Mouse (Mus musculus): ENCODE results near the gene Cdk11b. TPM values are rescaled to one million over a fixed set of nuclear protein-coding genes. Genes with fewer than 3 reads are reported as not detected.
A peak's percentile ranks its signal among the peaks of the same experiment; 100 is the strongest.

The Cdk11b gene
- 86.4 and 106 TPM in 2 replicates for total RNA-seq (2014; fragmentation: Nextera tagmentation)
- 41.4 and 53.3 TPM in 2 replicates for total RNA-seq (2017)
- polyA plus RNA-seq (2012): 114 and 144 TPM in 2 replicates

DNA sequence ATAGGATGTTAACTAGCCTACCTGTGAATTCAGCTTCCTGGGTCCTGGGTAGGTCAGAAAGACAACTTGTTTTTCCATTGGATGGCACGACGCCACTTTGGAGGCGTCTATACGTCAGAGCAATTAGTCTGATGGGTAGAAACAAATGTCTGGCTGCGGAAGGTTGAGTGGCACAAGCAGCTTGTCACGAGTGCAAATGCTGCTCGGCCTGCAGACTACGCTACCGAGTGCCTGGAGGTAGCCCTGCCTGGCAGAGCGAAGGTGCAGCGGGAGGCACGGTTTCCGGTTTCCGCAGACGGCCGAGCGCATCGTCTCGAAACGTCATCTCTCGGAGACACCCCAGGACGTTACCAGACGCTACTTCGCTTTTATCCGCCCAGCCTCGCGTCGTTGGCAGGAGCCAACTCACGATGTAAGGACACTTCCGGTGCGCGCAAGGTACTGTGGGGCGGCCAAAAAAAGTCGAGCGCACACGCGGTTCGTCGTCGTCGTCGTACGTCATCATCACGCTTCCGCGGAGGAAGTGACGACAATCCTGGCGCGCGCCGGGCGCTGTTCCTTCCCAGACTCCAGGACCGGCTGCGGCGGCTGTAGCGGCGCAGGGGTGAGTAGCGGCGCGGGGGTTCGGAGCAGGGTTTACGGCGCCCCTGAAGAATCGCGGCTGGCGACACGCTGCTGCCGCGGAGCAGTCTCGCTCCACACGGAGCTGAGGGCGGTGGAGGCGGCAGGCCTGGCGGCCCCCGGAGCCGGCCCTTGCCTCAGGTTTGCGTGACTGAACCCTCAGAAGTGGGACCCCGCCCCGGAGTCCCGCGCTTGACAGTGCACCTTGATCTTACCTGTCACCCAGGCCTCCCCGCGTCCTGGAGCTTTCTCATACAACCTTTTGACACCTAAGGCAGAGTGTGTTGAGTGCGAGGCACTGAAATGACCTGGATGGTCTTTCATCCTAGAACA, at the start of gene Cdk11b:
Gene Cdk11b, plus strand, starts transcription at position 517 of the 954 bp plus-strand sequence.
- ATAC-seq (ENCODE audit: extremely low read depth, insufficient number of reproducible peaks, low FRiP score, poor library complexity, severe bottlenecking) (peak; percentile 96), DNase-seq (ENCODE audit: low spot score) (peak; percentile 93)
- peaks cover 61% of the 10 kb centered on the region for H3K36me3 ChIP-seq (replicated peaks)
- H3K4me3 ChIP-seq (ENCODE audit: low read depth, low read length): peak within 1 kb of the TSS; percentile 97
- peaks cover 9% of the 10 kb centered on the region for H3K4me1 ChIP-seq (ENCODE audit: insufficient read depth, low read depth, low read length)
- no peaks in the 10 kb centered on the region for H3K27me3 ChIP-seq (ENCODE audit: insufficient read depth, low read length)
- no peaks in the 10 kb centered on the region for H3K9me3 ChIP-seq (replicated peaks)
- TF ChIP-seq TAL1 (conservative IDR thresholded peaks at IDR 0.05; ENCODE audit: low read depth, low read length): no peak
- no peak for TF ChIP-seq GATA1 (IDR thresholded peaks at IDR 0.05; ENCODE audit: borderline replicate concordance, low read length)
- TF ChIP-seq CTCF (IDR thresholded peaks at IDR 0.05; ENCODE audit: low read depth, low read length): no peak
- TF ChIP-seq POLR2AphosphoS5 (IDR thresholded peaks at IDR 0.05; ENCODE audit: insufficient replicate concordance, low read depth, low read length): peak; percentile 18; the same call in 1 of the 2 replicates
- TF ChIP-seq GATA2 (IDR thresholded peaks at IDR 0.05; ENCODE audit: borderline replicate concordance, low read depth, low read length): no peak

DNA sequence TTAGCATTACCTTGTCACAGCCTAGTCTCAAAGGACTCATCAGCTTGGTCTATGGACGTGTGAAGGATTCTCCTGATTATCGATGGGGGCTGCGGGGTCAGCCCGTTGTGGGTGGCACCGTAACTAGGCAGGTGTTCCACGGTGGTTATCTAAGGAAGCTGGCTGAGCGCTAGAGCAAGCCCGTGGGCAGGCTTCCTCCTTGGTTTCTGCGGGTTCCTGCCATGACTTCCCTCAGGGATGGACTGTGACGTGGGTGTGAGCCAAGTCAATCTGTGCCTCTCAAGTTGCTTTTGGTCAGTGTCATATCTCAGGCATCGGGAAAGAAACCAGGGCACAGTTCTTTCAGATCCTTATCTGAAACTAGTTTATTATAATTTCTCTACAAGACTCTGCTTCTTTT, 49.7 kb upstream of the Cdk11b start:
- Histone ChIP-seq H3K9me3 (replicated peaks) (no peaks in the 10 kb centered on the region), H3K4me3 (ENCODE audit: low read depth, low read length) (no peak overlapping the region), H3K27me3 (ENCODE audit: insufficient read depth, low read length) (no peaks in the 10 kb centered on the region), H3K4me1 (ENCODE audit: insufficient read depth, low read depth, low read length) (peaks cover 30% of the 10 kb centered on the region), H3K36me3 (replicated peaks) (peaks cover 76% of the 10 kb centered on the region)
- no peak for TF ChIP-seq GATA1 (IDR thresholded peaks at IDR 0.05; ENCODE audit: borderline replicate concordance, low read length)
- no peak for TF ChIP-seq TAL1 (conservative IDR thresholded peaks at IDR 0.05; ENCODE audit: low read depth, low read length)
- no peak for TF ChIP-seq POLR2AphosphoS5 (IDR thresholded peaks at IDR 0.05; ENCODE audit: insufficient replicate concordance, low read depth, low read length)
- no peak for TF ChIP-seq GATA2 (IDR thresholded peaks at IDR 0.05; ENCODE audit: borderline replicate concordance, low read depth, low read length)
- TF ChIP-seq CTCF (IDR thresholded peaks at IDR 0.05; ENCODE audit: low read depth, low read length): no peak
- DNase-seq (ENCODE audit: low spot score) (no peak), ATAC-seq (ENCODE audit: extremely low read depth, insufficient number of reproducible peaks, low FRiP score, poor library complexity, severe bottlenecking) (no peak)

DNA sequence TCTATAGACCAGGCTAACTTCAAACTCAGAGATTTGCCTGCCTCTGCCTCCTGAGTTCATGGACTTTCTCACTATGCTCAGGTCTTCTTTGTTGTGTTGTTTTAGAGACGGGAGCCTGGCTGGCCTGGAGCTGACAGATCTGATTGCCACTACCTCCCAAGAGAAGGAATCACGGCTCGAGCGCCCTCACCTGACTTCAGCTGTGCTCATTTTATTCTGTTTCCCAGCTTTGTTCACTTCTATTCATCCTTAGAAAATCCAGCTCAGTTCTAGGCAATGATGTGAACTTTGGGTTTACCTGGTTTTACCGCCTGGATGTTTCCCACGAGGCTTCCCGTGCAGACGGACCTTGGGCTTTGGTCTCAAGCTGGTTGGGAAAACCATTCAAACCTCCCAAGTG, 49.1 kb upstream of the Cdk11b start:
- H3K4me1 ChIP-seq (ENCODE audit: insufficient read depth, low read depth, low read length): peaks cover 34% of the 10 kb centered on the region
- peaks cover 80% of the 10 kb centered on the region for H3K36me3 ChIP-seq (replicated peaks)
- DNase-seq (ENCODE audit: low spot score): no peak
- H3K4me3 ChIP-seq (ENCODE audit: low read depth, low read length): no peak overlapping the region
- H3K27me3 ChIP-seq (ENCODE audit: insufficient read depth, low read length): no peaks in the 10 kb centered on the region
- no peaks in the 10 kb centered on the region for H3K9me3 ChIP-seq (replicated peaks)
- TF ChIP-seq GATA1 (IDR thresholded peaks at IDR 0.05; ENCODE audit: borderline replicate concordance, low read length): no peak
- no peak for TF ChIP-seq GATA2 (IDR thresholded peaks at IDR 0.05; ENCODE audit: borderline replicate concordance, low read depth, low read length)
- no peak for TF ChIP-seq CTCF (IDR thresholded peaks at IDR 0.05; ENCODE audit: low read depth, low read length)
- TF ChIP-seq TAL1 (conservative IDR thresholded peaks at IDR 0.05; ENCODE audit: low read depth, low read length): no peak
- TF ChIP-seq POLR2AphosphoS5 (IDR thresholded peaks at IDR 0.05; ENCODE audit: insufficient replicate concordance, low read depth, low read length): no peak
- no peak for ATAC-seq (ENCODE audit: extremely low read depth, insufficient number of reproducible peaks, low FRiP score, poor library complexity, severe bottlenecking)

DNA sequence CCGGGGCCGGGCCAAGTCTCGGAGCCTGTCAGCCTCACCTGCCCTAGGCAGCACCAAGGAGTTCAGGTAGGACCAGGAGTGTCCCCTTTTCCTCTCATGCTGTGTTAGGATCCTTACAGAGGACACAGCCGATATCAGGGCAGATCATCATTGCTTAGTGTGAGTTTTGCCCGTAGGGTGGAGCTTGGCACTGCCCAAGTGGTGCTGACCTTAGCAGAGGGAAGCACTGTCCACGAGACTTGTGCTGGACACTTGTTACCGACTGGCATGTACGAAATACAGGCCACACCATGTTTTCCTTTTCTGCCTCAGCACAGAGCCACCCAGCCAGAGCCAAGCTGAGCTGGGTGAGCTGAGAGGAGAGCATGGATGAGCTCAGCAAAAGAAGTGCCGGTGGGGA, 47.5 kb upstream of the Cdk11b start:
- Histone ChIP-seq H3K36me3 (replicated peaks) (peaks cover 80% of the 10 kb centered on the region), H3K4me3 (ENCODE audit: low read depth, low read length) (no peak overlapping the region), H3K9me3 (replicated peaks) (no peaks in the 10 kb centered on the region), H3K27me3 (ENCODE audit: insufficient read depth, low read length) (no peaks in the 10 kb centered on the region), H3K4me1 (ENCODE audit: insufficient read depth, low read depth, low read length) (peaks cover 30% of the 10 kb centered on the region)
- no peak for TF ChIP-seq GATA1 (IDR thresholded peaks at IDR 0.05; ENCODE audit: borderline replicate concordance, low read length)
- TF ChIP-seq CTCF (IDR thresholded peaks at IDR 0.05; ENCODE audit: low read depth, low read length): no peak
- TF ChIP-seq TAL1 (conservative IDR thresholded peaks at IDR 0.05; ENCODE audit: low read depth, low read length): no peak
- TF ChIP-seq GATA2 (IDR thresholded peaks at IDR 0.05; ENCODE audit: borderline replicate concordance, low read depth, low read length): no peak
- no peak for TF ChIP-seq POLR2AphosphoS5 (IDR thresholded peaks at IDR 0.05; ENCODE audit: insufficient replicate concordance, low read depth, low read length)
- DNase-seq (ENCODE audit: low spot score): no peak
- no peak for ATAC-seq (ENCODE audit: extremely low read depth, insufficient number of reproducible peaks, low FRiP score, poor library complexity, severe bottlenecking)

DNA sequence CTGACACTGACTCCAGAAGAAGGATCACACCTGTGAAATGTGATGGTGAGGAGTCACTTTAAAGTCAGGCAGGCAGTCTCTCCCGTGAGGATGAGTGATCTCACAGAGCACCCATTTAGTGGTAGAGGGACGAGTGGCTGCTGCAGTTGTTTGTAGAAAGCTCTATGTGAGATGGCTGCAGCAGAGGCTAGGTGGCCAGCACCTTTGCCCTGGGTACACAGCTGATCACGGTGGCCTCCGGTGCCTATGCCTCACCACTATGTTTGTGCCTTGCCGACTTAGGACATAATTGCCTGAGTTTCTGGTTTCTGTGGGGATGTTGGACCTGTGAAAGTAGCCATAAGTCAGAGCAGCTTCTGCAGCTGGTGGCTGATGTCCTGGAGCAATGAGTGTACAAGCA, 46.9 kb upstream of the Cdk11b start:
- Histone ChIP-seq H3K36me3 (replicated peaks) (peaks cover 83% of the 10 kb centered on the region), H3K27me3 (ENCODE audit: insufficient read depth, low read length) (no peaks in the 10 kb centered on the region), H3K4me3 (ENCODE audit: low read depth, low read length) (no peak overlapping the region), H3K9me3 (replicated peaks) (no peaks in the 10 kb centered on the region), H3K4me1 (ENCODE audit: insufficient read depth, low read depth, low read length) (peaks cover 34% of the 10 kb centered on the region)
- ATAC-seq (ENCODE audit: extremely low read depth, insufficient number of reproducible peaks, low FRiP score, poor library complexity, severe bottlenecking) (no peak), DNase-seq (ENCODE audit: low spot score) (no peak)
- TF ChIP-seq GATA1 (IDR thresholded peaks at IDR 0.05; ENCODE audit: borderline replicate concordance, low read length): no peak
- TF ChIP-seq GATA2 (IDR thresholded peaks at IDR 0.05; ENCODE audit: borderline replicate concordance, low read depth, low read length): no peak
- no peak for TF ChIP-seq CTCF (IDR thresholded peaks at IDR 0.05; ENCODE audit: low read depth, low read length)
- no peak for TF ChIP-seq POLR2AphosphoS5 (IDR thresholded peaks at IDR 0.05; ENCODE audit: insufficient replicate concordance, low read depth, low read length)
- no peak for TF ChIP-seq TAL1 (conservative IDR thresholded peaks at IDR 0.05; ENCODE audit: low read depth, low read length)

All from G1E (cell line).